Mouse (Mus musculus) embryonic fibroblast, embryonic 13.5 days (primary cell): Measurements from ENCODE around the gene 4933430I17Rik.

Experiments used
- CTCF ChIP-seq: IDR thresholded peaks from 2 replicates; pipeline ENCODE4 v1.5.1; 2011; ENCODE audit warnings: mild to moderate bottlenecking, control low read depth, low read length, moderate library complexity, borderline replicate concordance; ENCODE audit not compliant: insufficient read depth
- POLR2A ChIP-seq: IDR thresholded peaks from 2 replicates; pipeline ENCODE4 v1.6.1; 2011; ENCODE audit warnings: low read depth, mild to moderate bottlenecking, control low read depth, low read length, moderate library complexity

DNA sequence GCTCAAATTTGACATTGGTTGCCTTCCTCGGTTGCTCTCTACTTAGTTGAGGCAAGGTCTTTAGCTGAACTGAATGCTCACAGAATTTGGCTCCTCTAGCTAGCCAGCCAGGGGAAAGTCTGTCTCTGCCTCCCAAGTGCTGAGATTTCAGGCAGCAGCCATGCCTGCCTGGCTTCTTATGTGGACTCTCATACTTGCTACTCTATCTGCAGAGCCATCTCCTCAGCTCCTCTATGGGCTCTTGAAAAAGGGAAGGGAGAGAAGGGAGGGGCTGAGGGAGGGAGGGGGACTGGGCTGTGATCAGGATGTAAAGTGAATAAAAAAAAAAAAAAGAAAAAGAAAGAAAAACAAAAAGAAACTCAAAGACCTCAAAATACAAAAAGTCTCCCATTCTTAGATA, 65.7 kb downstream of the 4933430I17Rik start:
- TF ChIP-seq POLR2A: no peak
- TF ChIP-seq CTCF: no peak
